Mouse (Mus musculus): ENCODE measurements at regions not wholly inside any gene's neighbourhood (a gene's known extent, or its start where the extent isn't known, plus 50 kb on each side); places are given as distances from the start of the nearest gene placed in this dataset.
"Not testable (repeated sequence)": the region's sequence is repeated elsewhere in the genome, so short reads cannot be mapped to it uniquely, and the experiment has no call there.

- DNase-seq (ENCODE audit: low spot score in 2 of 2): no peak
These were observed 161.3 kb upstream of the Castor2 start for GRCm38 (mm10) chr5:133937967-133938918.

- DNase-seq (ENCODE audit: low spot score in 2 of 2): no peak
These were observed 164.1 kb upstream of the Castor2 start for GRCm38 (mm10) chr5:133935451-133935850.

- no peak for DNase-seq (ENCODE audit: low spot score in 2 of 2)
These were observed 164.5 kb upstream of the Castor2 start for GRCm38 (mm10) chr5:133935006-133935405.

GRCm38 (mm10) chr5:133930101-133930500 lies 169.4 kb upstream of the Castor2 start:
- no peak for DNase-seq (ENCODE audit: low spot score in 2 of 2)

- no peak for DNase-seq (ENCODE audit: low spot score in 2 of 2)
These were observed 172.5 kb upstream of the Castor2 start for GRCm38 (mm10) chr5:133927054-133927453.

- no peak for DNase-seq (ENCODE audit: low spot score in 2 of 2)
These were observed 174.2 kb upstream of the Castor2 start for GRCm38 (mm10) chr5:133925184-133925900.

- no peak for DNase-seq (ENCODE audit: low spot score in 2 of 2)
These were observed 177.3 kb upstream of the Castor2 start for GRCm38 (mm10) chr5:133922181-133922580.

GRCm38 (mm10) chr5:133915734-133916550 lies 183.6 kb upstream of the Castor2 start:
- no peak for DNase-seq (ENCODE audit: low spot score in 2 of 2)

- no peak for DNase-seq (ENCODE audit: low spot score in 2 of 2)
These were observed 192.1 kb upstream of the Castor2 start for GRCm38 (mm10) chr5:133907442-133907841.

- DNase-seq (ENCODE audit: low spot score in 2 of 2): no peak
These were observed 201.4 kb upstream of the Castor2 start for GRCm38 (mm10) chr5:133898025-133898598.

- no peak for DNase-seq (ENCODE audit: low spot score in 2 of 2)
These were observed 208.8 kb upstream of the Castor2 start for GRCm38 (mm10) chr5:133890728-133891127.

GRCm38 (mm10) chr5:133889841-133890240 lies 209.7 kb upstream of the Castor2 start:
- DNase-seq (ENCODE audit: low spot score in 2 of 2): no peak

- no peak for DNase-seq (ENCODE audit: low spot score in 2 of 2)
These were observed 214.0 kb upstream of the Castor2 start for GRCm38 (mm10) chr5:133885507-133885906.

GRCm38 (mm10) chr5:133885016-133885415 lies 214.5 kb upstream of the Castor2 start:
- peak; percentile 5 to 22 for DNase-seq (ENCODE audit: low spot score in 2 of 2)

- no peak for DNase-seq (ENCODE audit: low spot score in 2 of 2)
These were observed 214.9 kb upstream of the Castor2 start for GRCm38 (mm10) chr5:133884593-133884992.

- no peak for DNase-seq (ENCODE audit: low spot score in 2 of 2)
These were observed 255.0 kb upstream of the Castor2 start for GRCm38 (mm10) chr5:133844483-133844882.

- not testable (repeated sequence) for DNase-seq (ENCODE audit: low spot score in 2 of 2)
These were observed 257.3 kb upstream of the Castor2 start for GRCm38 (mm10) chr5:133842059-133842706.

GRCm38 (mm10) chr5:133838286-133838685 lies 261.2 kb upstream of the Castor2 start:
- DNase-seq (ENCODE audit: low spot score in 2 of 2): no peak

GRCm38 (mm10) chr5:133833217-133833616 lies 266.3 kb upstream of the Castor2 start:
- no peak for DNase-seq (ENCODE audit: low spot score in 2 of 2)

- no peak for DNase-seq (ENCODE audit: low spot score in 2 of 2)
These were observed 271.3 kb upstream of the Castor2 start for GRCm38 (mm10) chr5:133828226-133828625.

All from adrenal gland, postnatal 4 days (tissue).